In the genomic region with DNA sequence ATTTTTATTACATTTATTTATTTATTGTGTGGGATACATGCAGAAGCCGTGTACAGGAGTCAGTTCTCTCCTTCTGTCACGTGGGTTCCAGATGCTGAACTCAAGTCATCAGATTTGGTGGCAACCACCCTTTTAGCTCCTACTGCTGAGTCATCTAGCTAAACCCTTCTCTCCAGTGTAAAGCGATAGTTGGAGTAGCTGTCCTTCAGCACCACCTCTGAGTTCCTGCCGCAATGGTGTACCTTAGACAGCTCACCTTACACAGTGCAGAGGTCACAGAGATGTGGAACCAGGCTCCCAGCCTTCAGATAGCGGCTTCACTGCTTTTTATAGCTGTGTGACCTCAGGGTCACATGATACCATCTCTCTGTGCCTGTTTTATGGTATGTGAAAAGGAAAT, we compare ENCODE assay signal across 10 mouse cellular contexts.
DNase-seq lines count a peak whose midpoint lies in the region; ATAC-seq lines count a peak whose summit lies in the region.
"Had no signal": no experiment of that assay in that cellular context is flagged by ENCODE, and none has a peak within 500 bp of the region (broad histone marks: within the 10 kb centered on the region; RNA-seq: fewer than 3 reads in every experiment).

No protein-coding gene starts in this region.

- DNase-seq in adrenal gland, postnatal 10 days = peak; percentile 26
- no peak for DNase-seq in adrenal gland, adult 18-20 months (ENCODE audit: low spot score in 2 of 2)
- DNase-seq in 416B (ENCODE audit: low read depth) = peak; percentile 71
- peak; percentile 73 for DNase-seq in embryo, embryonic 11 days
- peak; percentile 81 for DNase-seq in limb, embryonic 11.5 days (ENCODE audit: low spot score)
- no peak for DNase-seq in layer of hippocampus, adult 18-20 months (ENCODE audit: low spot score in 2 of 2)
- no peak for DNase-seq in cerebellum, postnatal 25 days
- DNase-seq: right cerebral cortex, postnatal 25 days had no signal

- H3K4me1 ChIP-seq in limb, embryonic 11.5 days (ENCODE audit: control insufficient read depth, insufficient read depth, low read length) = peaks cover 19% of the 10 kb centered on the region; the same call in 1 of the 2 replicates
- H3K4me1 ChIP-seq in midbrain, embryonic 15.5 days = peaks cover 20% of the 10 kb centered on the region

- no peak overlapping the region for H3K4me3 ChIP-seq in limb, embryonic 11.5 days (ENCODE audit: low read depth, low read length)
- no peak overlapping the region for H3K4me3 ChIP-seq in midbrain, embryonic 15.5 days
- H3K4me3 ChIP-seq: limb, embryonic 13.5 days had no signal

- H3K27me3 ChIP-seq in limb, embryonic 11.5 days (ENCODE audit: control insufficient read depth, insufficient read depth, low read length) = no peaks in the 10 kb centered on the region
- H3K27me3 ChIP-seq in midbrain, embryonic 15.5 days (replicated peaks) = no peaks in the 10 kb centered on the region
- H3K27me3 ChIP-seq: limb, embryonic 13.5 days had no signal

- ATAC-seq in limb, embryonic 11.5 days (ENCODE audit: insufficient number of reproducible peaks, low FRiP score, low TSS enrichment, low read depth) = no peak
- ATAC-seq in midbrain, embryonic 15.5 days (replicated peaks) = no peak

- 10% methylated on average over 5 of the region's 5 CpGs for WGBS in limb, embryonic 11.5 days
- 35% methylated on average over 5 of the region's 5 CpGs for WGBS in midbrain, embryonic 15.5 days

- no peak overlapping the region for H3K4me2 ChIP-seq in limb, embryonic 11.5 days (ENCODE audit: low read depth, severe bottlenecking)
- H3K4me2 ChIP-seq in midbrain, embryonic 15.5 days = no peak overlapping the region
- H3K4me2 ChIP-seq: limb, embryonic 13.5 days had no signal

- no peaks in the 10 kb centered on the region for H3K36me3 ChIP-seq in limb, embryonic 11.5 days (ENCODE audit: control insufficient read depth, insufficient read depth, low read length)
- no peaks in the 10 kb centered on the region for H3K36me3 ChIP-seq in midbrain, embryonic 15.5 days (replicated peaks)
- H3K36me3 ChIP-seq: limb, embryonic 13.5 days had no signal

- no peaks in the 10 kb centered on the region for H3K9me3 ChIP-seq in limb, embryonic 11.5 days (ENCODE audit: control insufficient read depth, low read length)
- no peaks in the 10 kb centered on the region for H3K9me3 ChIP-seq in midbrain, embryonic 15.5 days
- H3K9me3 ChIP-seq: limb, embryonic 13.5 days had no signal

- no peak overlapping the region for H3K27ac ChIP-seq in limb, embryonic 11.5 days (replicated peaks; ENCODE audit: low read depth, low read length)
- H3K27ac ChIP-seq in midbrain, embryonic 15.5 days = no peak overlapping the region
- H3K27ac ChIP-seq: limb, embryonic 13.5 days had no signal

- no peak overlapping the region for H3K9ac ChIP-seq in limb, embryonic 11.5 days (ENCODE audit: low read length)
- no peak overlapping the region for H3K9ac ChIP-seq in midbrain, embryonic 15.5 days
- H3K9ac ChIP-seq: limb, embryonic 13.5 days had no signal

Comparison
In these comparisons a context has a peak if more than half of its experiments do, and no peak if none do; other contexts are left out.
1. DNase-seq: peak in adrenal gland, postnatal 10 days (single experiment), 416B (single experiment), embryo, embryonic 11 days (single experiment) and limb, embryonic 11.5 days (single experiment); none in adrenal gland, adult 18-20 months (0 of 2), layer of hippocampus, adult 18-20 months (0 of 2) and cerebellum, postnatal 25 days (0 of 2).